Mouse (Mus musculus) neural tube, embryonic 11.5 days (tissue): ENCODE measurements at regions not wholly inside any gene's neighbourhood (a gene's known extent, or its start where the extent isn't known, plus 50 kb on each side); places are given as distances from the start of the nearest gene placed in this dataset.
A peak's percentile ranks its signal among the peaks of the same experiment; 100 is the strongest.

Experiments used
- ATAC-seq: fragments of 200-750 bp; cut with Nextera tagmentation; 2 replicates; pipeline ENCODE4 v1.8.0; 2017; ENCODE audit warnings: moderate number of reproducible peaks, mild to moderate bottlenecking, moderate TSS enrichment, moderate library complexity; ENCODE audit not compliant: insufficient read depth, low FRiP score, low TSS enrichment
- DNase-seq: peaks from one replicate; pipeline ENCODE4 v3.0.0-alpha.2; 2015; ENCODE audit warnings: low spot score
- H3K27ac ChIP-seq: fragments of 300-500 bp; sonication (generic); 2 replicates; pipeline ENCODE4 v1.5.1; 2014; ENCODE audit warnings: low read depth, mild to moderate bottlenecking, low read length
- H3K27me3 ChIP-seq: fragments of 300-500 bp; sonication (generic); 2 replicates; pipeline ENCODE4 v1.6.1; 2014; ENCODE audit warnings: mild to moderate bottlenecking, low read length, mixed read lengths; ENCODE audit not compliant: control insufficient read depth, insufficient read depth
- H3K36me3 ChIP-seq: fragments of 300-500 bp; sonication (generic); 2 replicates; pipeline ENCODE4 v1.6.1; 2014; ENCODE audit warnings: mild to moderate bottlenecking, low read length, moderate library complexity, mixed read lengths; ENCODE audit not compliant: control insufficient read depth, insufficient read depth
- H3K4me1 ChIP-seq: fragments of 300-500 bp; sonication (generic); 2 replicates; pipeline ENCODE4 v1.6.1; 2014; ENCODE audit warnings: low read length, mixed read lengths; ENCODE audit not compliant: control insufficient read depth, insufficient read depth
- H3K4me2 ChIP-seq: fragments of 300-500 bp; sonication (generic); 2 replicates; pipeline ENCODE4 v1.6.1; 2014; ENCODE audit warnings: low read depth, mild to moderate bottlenecking, moderate library complexity
- H3K4me3 ChIP-seq: fragments of 300-500 bp; sonication (generic); 2 replicates; pipeline ENCODE4 v1.5.1; 2014; ENCODE audit warnings: low read depth, low read length
- H3K9ac ChIP-seq: fragments of 300-500 bp; sonication (generic); 2 replicates; pipeline ENCODE4 v1.6.1; 2014; ENCODE audit warnings: mild to moderate bottlenecking, low read length
- H3K9me3 ChIP-seq: fragments of 300-500 bp; sonication (generic); 2 replicates; pipeline ENCODE4 v1.6.1; 2016; ENCODE audit warnings: low read length; ENCODE audit not compliant: control insufficient read depth
- WGBS: fragments of 180-500 bp; shearing (Covaris S2); extraction: QIAGEN DNeasy Blood & Tissue Kit; methylation state at CpG from one replicate; pipeline ENCODE4 v1.1.7; 2014; 5-methylcytosine and 5-hydroxymethylcytosine counted together

GRCm38 (mm10) chr1:36015210-36015609 is 53.0 kb upstream of the Hs6st1 start:
- H3K9me3 ChIP-seq, result no peaks in the 10 kb centered on the region; the same call in 1 of the 2 replicates
- H3K9ac ChIP-seq, result no peak overlapping the region
- no peak overlapping the region for H3K4me2 ChIP-seq
- H3K27ac ChIP-seq, result no peak overlapping the region
- DNase-seq (no peak), ATAC-seq (no peak)
- H3K4me3 ChIP-seq, result no peak overlapping the region
- no peaks in the 10 kb centered on the region for H3K36me3 ChIP-seq
- 88% methylated on average over 5 of the region's 5 CpGs for WGBS
- H3K4me1 ChIP-seq, result peaks cover 11% of the 10 kb centered on the region
- no peaks in the 10 kb centered on the region for H3K27me3 ChIP-seq

GRCm38 (mm10) chr1:36016566-36016965 is 51.6 kb upstream of the Hs6st1 start:
- Histone ChIP-seq H3K27me3 (no peaks in the 10 kb centered on the region), H3K27ac (peak overlapping the region; percentile 46; the same call in 1 of the 2 replicates), H3K9ac (no peak overlapping the region), H3K4me3 (no peak overlapping the region), H3K4me2 (no peak overlapping the region; the same call in 1 of the 2 replicates), H3K4me1 (peaks cover 11% of the 10 kb centered on the region), H3K9me3 (no peaks in the 10 kb centered on the region), H3K36me3 (no peaks in the 10 kb centered on the region)
- ATAC-seq (peak; percentile 20; the same call in 1 of the 2 replicates), DNase-seq (no peak)
- WGBS, result 30% methylated on average over 4 of the region's 4 CpGs

GRCm38 (mm10) chr1:36017061-36017461 is 51.1 kb upstream of the Hs6st1 start:
- Histone ChIP-seq H3K9ac (no peak overlapping the region), H3K27ac (peak overlapping the region; percentile 46; the same call in 1 of the 2 replicates), H3K9me3 (no peaks in the 10 kb centered on the region), H3K27me3 (no peaks in the 10 kb centered on the region), H3K4me2 (peak overlapping the region; percentile 14; the same call in 1 of the 2 replicates), H3K4me1 (peaks cover 11% of the 10 kb centered on the region), H3K4me3 (no peak overlapping the region), H3K36me3 (no peaks in the 10 kb centered on the region)
- WGBS, result 7% methylated on average over 7 of the region's 7 CpGs
- DNase-seq (peak; percentile 58), ATAC-seq (peak; percentile 68; the same call in 1 of the 2 replicates)

- Histone ChIP-seq H3K4me2 (no peak overlapping the region), H3K9me3 (no peaks in the 10 kb centered on the region), H3K4me1 (peaks cover 11% of the 10 kb centered on the region), H3K27ac (peak overlapping the region; percentile 24; the same call in 1 of the 2 replicates), H3K27me3 (no peaks in the 10 kb centered on the region), H3K9ac (no peak overlapping the region), H3K4me3 (no peak overlapping the region), H3K36me3 (no peaks in the 10 kb centered on the region)
- ATAC-seq, result no peak
- WGBS, result 43% methylated on average over 3 of the region's 3 CpGs
- DNase-seq, result no peak
These were observed 50.5 kb upstream of the Hs6st1 start for GRCm38 (mm10) chr1:36017656-36018055.
